Mouse (Mus musculus) embryonic facial prominence, embryonic 10.5 days (tissue): ENCODE results near the gene Fsip1. TPM values are rescaled to one million over a fixed set of nuclear protein-coding genes. Genes with fewer than 3 reads are reported as not detected.
"Not testable (repeated sequence)": the region's sequence is repeated elsewhere in the genome, so short reads cannot be mapped to it uniquely, and the experiment has no call there.

Experiments used
- DNase-seq: peaks from one replicate; pipeline ENCODE4 v3.0.0-alpha.2; 2017; ENCODE audit warnings: low spot score
- H3K27ac ChIP-seq: fragments of 300-500 bp; sonication (generic); replicated peaks from 2 replicates; pipeline ENCODE4 v1.5.1; 2016; ENCODE audit warnings: mild to moderate bottlenecking
- H3K27me3 ChIP-seq: fragments of 300-500 bp; sonication (generic); replicated peaks from 2 replicates; pipeline ENCODE4 v1.6.1; 2016; ENCODE audit warnings: low read depth, mild to moderate bottlenecking; ENCODE audit not compliant: poor library complexity, severe bottlenecking
- H3K36me3 ChIP-seq: fragments of 300-500 bp; sonication (generic); replicated peaks from 2 replicates; pipeline ENCODE4 v1.6.1; 2016; ENCODE audit warnings: mild to moderate bottlenecking, moderate library complexity
- H3K4me1 ChIP-seq: fragments of 300-500 bp; sonication (generic); 2 replicates; pipeline ENCODE4 v1.6.1; 2016
- H3K4me3 ChIP-seq: fragments of 300-500 bp; sonication (generic); 2 replicates; pipeline ENCODE4 v1.5.1; 2016; ENCODE audit warnings: mild to moderate bottlenecking, moderate library complexity
- H3K9me3 ChIP-seq: fragments of 300-500 bp; sonication (generic); 2 replicates; pipeline ENCODE4 v1.6.1; 2016; ENCODE audit warnings: mild to moderate bottlenecking
- WGBS: fragments of 180-500 bp; shearing (Covaris S2); methylation state at CpG from one replicate; pipeline ENCODE4 v1.1.7; 2016; 5-methylcytosine and 5-hydroxymethylcytosine counted together
- polyA plus RNA-seq: library from polyadenylated mRNA; unstranded; fragments of >200 nt; fragmentation: Nextera tagmentation; extraction: Ambion mirVana; gene quantifications from 2 replicates; pipeline ENCODE4 v1.2.1, GENCODE M21; 2016

The Fsip1 gene
- polyA plus RNA-seq, 1 experiment from 2014 or later, result 1.7 TPM

- no peak for DNase-seq
- no peak overlapping the region for H3K4me3 ChIP-seq
- no peak overlapping the region for H3K27ac ChIP-seq
- H3K4me1 ChIP-seq, result peaks cover 32% of the 10 kb centered on the region
- H3K27me3 ChIP-seq, result no peaks in the 10 kb centered on the region
- H3K9me3 ChIP-seq, result 0 out of 2 replicates have a peak, but pooled peaks cover 4% of the 10 kb centered on the region
- whole genome bisulfite sequencing, result 90% methylated on average over 2 of the region's 2 CpGs
- H3K36me3 ChIP-seq, result 0 out of 2 replicates have a peak, but pooled peaks cover 3% of the 10 kb centered on the region
Measured at GRCm38 (mm10) chr2:118165691-118166090, 91.1 kb downstream of the Fsip1 start.

- no peak overlapping the region for H3K27ac ChIP-seq
- no peak for DNase-seq
- H3K36me3 ChIP-seq, result no peaks in the 10 kb centered on the region
- WGBS, result 75% methylated on average over 6 of the region's 6 CpGs
- H3K9me3 ChIP-seq, result no peaks in the 10 kb centered on the region
- no peaks in the 10 kb centered on the region for H3K27me3 ChIP-seq
- H3K4me3 ChIP-seq, result no peak overlapping the region
- peaks cover 48% of the 10 kb centered on the region for H3K4me1 ChIP-seq
Measured at GRCm38 (mm10) chr2:118164137-118164536, 92.6 kb downstream of the Fsip1 start.

- peak; percentile 18 for DNase-seq
- Histone ChIP-seq H3K27me3 (no peaks in the 10 kb centered on the region), H3K9me3 (no peaks in the 10 kb centered on the region), H3K36me3 (no peaks in the 10 kb centered on the region), H3K4me1 (peaks cover 58% of the 10 kb centered on the region), H3K4me3 (no peak overlapping the region), H3K27ac (peak overlapping the region; percentile 19; the same call in 1 of the 2 replicates)
- whole genome bisulfite sequencing, result 62% methylated on average over 5 of the region's 5 CpGs
Measured at GRCm38 (mm10) chr2:118162486-118162885, 94.3 kb downstream of the Fsip1 start.

- 67% methylated on average over 2 of the region's 2 CpGs for WGBS
- H3K4me1 ChIP-seq, result peaks cover 63% of the 10 kb centered on the region
Measured at GRCm38 (mm10) chr2:118160991-118161390, 95.8 kb downstream of the Fsip1 start.

GRCm38 (mm10) chr2:118160547-118160946 is 96.2 kb downstream of the Fsip1 start:
- WGBS, result 13% methylated on average over 6 of the region's 6 CpGs
- Histone ChIP-seq H3K4me3 (no peak overlapping the region), H3K27ac (peak overlapping the region; percentile 69), H3K4me1 (peaks cover 63% of the 10 kb centered on the region), H3K9me3 (no peaks in the 10 kb centered on the region), H3K27me3 (no peaks in the 10 kb centered on the region), H3K36me3 (no peaks in the 10 kb centered on the region)
- DNase-seq, result peak; percentile 53

More at GRCm38 (mm10) chr2:118160991-118161390, 95.8 kb downstream of the Fsip1 start:
- peak overlapping the region; percentile 69 for H3K27ac ChIP-seq
- H3K4me3 ChIP-seq, result no peak overlapping the region
- no peaks in the 10 kb centered on the region for H3K27me3 ChIP-seq
- DNase-seq, result no peak
- no peaks in the 10 kb centered on the region for H3K36me3 ChIP-seq
- no peaks in the 10 kb centered on the region for H3K9me3 ChIP-seq

- 27% methylated on average over 6 of the region's 6 CpGs for WGBS
- DNase-seq, result peak; percentile 56
- H3K27ac ChIP-seq, result peak overlapping the region; percentile 69
- H3K4me3 ChIP-seq, result no peak overlapping the region
- no peaks in the 10 kb centered on the region for H3K36me3 ChIP-seq
- peaks cover 61% of the 10 kb centered on the region for H3K4me1 ChIP-seq
- H3K9me3 ChIP-seq, result no peaks in the 10 kb centered on the region
- no peaks in the 10 kb centered on the region for H3K27me3 ChIP-seq
Measured at GRCm38 (mm10) chr2:118159126-118159525, 97.6 kb downstream of the Fsip1 start.

- Histone ChIP-seq H3K36me3 (no peaks in the 10 kb centered on the region), H3K27ac (peak overlapping the region; percentile 69), H3K9me3 (no peaks in the 10 kb centered on the region), H3K4me1 (peaks cover 55% of the 10 kb centered on the region), H3K4me3 (no peak overlapping the region), H3K27me3 (no peaks in the 10 kb centered on the region)
- DNase-seq, result no peak
- 85% methylated on average over 3 of the region's 3 CpGs for WGBS
Measured at GRCm38 (mm10) chr2:118158095-118158494, 98.7 kb downstream of the Fsip1 start.

- no peak for DNase-seq
- peak overlapping the region; percentile 51; the same call in 1 of the 2 replicates for H3K27ac ChIP-seq
Measured at GRCm38 (mm10) chr2:118149855-118150563, 106.8 kb downstream of the Fsip1 start.

GRCm38 (mm10) chr2:118148321-118149142 is 108.2 kb downstream of the Fsip1 start:
- no peak for DNase-seq
- no peaks in the 10 kb centered on the region for H3K27me3 ChIP-seq

More at GRCm38 (mm10) chr2:118149855-118150563, 106.8 kb downstream of the Fsip1 start:
- H3K27me3 ChIP-seq, result no peaks in the 10 kb centered on the region
- no peaks in the 10 kb centered on the region for H3K9me3 ChIP-seq
- 74% methylated on average over 12 of the region's 12 CpGs for WGBS
- H3K4me1 ChIP-seq, result peaks cover 13% of the 10 kb centered on the region
- H3K36me3 ChIP-seq, result no peaks in the 10 kb centered on the region
- no peak overlapping the region for H3K4me3 ChIP-seq

GRCm38 (mm10) chr2:118147749-118148148 is 109.0 kb downstream of the Fsip1 start:
- not testable (repeated sequence) for DNase-seq, H3K36me3 ChIP-seq, H3K9me3 ChIP-seq, H3K27me3 ChIP-seq, H3K27ac ChIP-seq, H3K4me3 ChIP-seq
- WGBS, result 76% methylated on average over 3 of the region's 3 CpGs
- peaks cover 13% of the 10 kb centered on the region for H3K4me1 ChIP-seq

More at GRCm38 (mm10) chr2:118148321-118149142, 108.2 kb downstream of the Fsip1 start:
- H3K27ac ChIP-seq, result no peak overlapping the region
- H3K9me3 ChIP-seq, result no peaks in the 10 kb centered on the region
- no peaks in the 10 kb centered on the region for H3K36me3 ChIP-seq
- H3K4me3 ChIP-seq, result no peak overlapping the region
- peaks cover 13% of the 10 kb centered on the region for H3K4me1 ChIP-seq
- WGBS, result 83% methylated on average over 4 of the region's 4 CpGs

- Histone ChIP-seq H3K36me3 (no peaks in the 10 kb centered on the region), H3K9me3 (no peaks in the 10 kb centered on the region), H3K27me3 (no peaks in the 10 kb centered on the region), H3K4me1 (no peaks in the 10 kb centered on the region), H3K4me3 (no peak overlapping the region), H3K27ac (no peak overlapping the region)
- 91% methylated on average over 10 of the region's 10 CpGs for WGBS
- DNase-seq, result no peak
Measured at GRCm38 (mm10) chr2:118141651-118142050, 115.1 kb downstream of the Fsip1 start.

- no peak for DNase-seq
- Histone ChIP-seq H3K27ac (no peak overlapping the region), H3K27me3 (no peaks in the 10 kb centered on the region), H3K4me1 (no peaks in the 10 kb centered on the region), H3K4me3 (no peak overlapping the region), H3K9me3 (no peaks in the 10 kb centered on the region), H3K36me3 (no peaks in the 10 kb centered on the region)
- 92% methylated on average over 6 of the region's 6 CpGs for WGBS
Measured at GRCm38 (mm10) chr2:118139261-118139660, 117.5 kb downstream of the Fsip1 start.
